Mouse (Mus musculus): ENCODE data around the gene Git2. TPM values are rescaled to one million over a fixed set of nuclear protein-coding genes. Genes with fewer than 3 reads are reported as not detected.

Git2 gene
- total RNA-seq, 2 experiments from 2014 or later = 42.4 to 45.4 TPM

GRCm38 (mm10) chr5:114681717-114682116 lies 93.6 kb downstream of the Git2 start:
- no peak for DNase-seq

- no peak for DNase-seq
Observed at GRCm38 (mm10) chr5:114680676-114681285, 94.5 kb downstream of the Git2 start.

GRCm38 (mm10) chr5:114679841-114680591 lies 95.3 kb downstream of the Git2 start:
- peak; percentile 36 to 40 for DNase-seq

Small RNAs within 50 kb of the gene (microRNA-seq; reads per million reads assigned to microRNA genes)
- 0.42 to 1.8 reads per million in 2 experiments for gene Mir7028

Other genes starting within 250 kb of the Git2 start
- 1 to 10 TPM; 4.6 to 5.8 TPM for gene Fam222a, start 207.5 kb downstream of the Git2 start, total RNA-seq (2021)
- 1 to 10 TPM; 1.2 to 2.0 TPM for gene Trpv4, start 117.1 kb downstream of the Git2 start, total RNA-seq (2021)
- 10 to 100 TPM; 27.9 to 33.4 TPM for gene Gltp, start 84.5 kb downstream of the Git2 start, total RNA-seq (2021)
- gene Tchp, start 67.8 kb downstream of the Git2 start, total RNA-seq (2021) = 10 to 100 TPM; 12.0 to 13.8 TPM
- 10 to 100 TPM; 37.2 to 47.9 TPM for gene Ankrd13a, start 840 bp downstream of the Git2 start, total RNA-seq (2021)
- 100 to 1,000 TPM; 156 to 157 TPM for gene 1500011B03Rik, start 48.0 kb upstream of the Git2 start, total RNA-seq (2021)
- not detected for gene 4930519G04Rik, start 78.1 kb upstream of the Git2 start, total RNA-seq (2021)
- under 1 TPM; 0.72 to 0.76 TPM for gene Gm9936, start 83.2 kb upstream of the Git2 start, total RNA-seq (2021)
- gene Oasl2, start 121.4 kb upstream of the Git2 start, total RNA-seq (2021) = 1 to 10 TPM; 1.4 to 2.4 TPM
- gene Oasl1, start 147.7 kb upstream of the Git2 start, total RNA-seq (2021) = not detected
- gene 2210016L21Rik, start 166.6 kb upstream of the Git2 start, total RNA-seq (2021) = 100 to 1,000 TPM; 185 to 227 TPM
- not detected for gene Hnf1a, start 195.6 kb upstream of the Git2 start, total RNA-seq (2021)
- gene Sppl3, start 235.6 kb upstream of the Git2 start, total RNA-seq (2021) = 10 to 100 TPM; 80.5 to 81.7 TPM